Mouse (Mus musculus) liver, adult 2 months (tissue): Measurements from ENCODE around the gene Zranb1. TPM values are rescaled to one million over a fixed set of nuclear protein-coding genes. Genes with fewer than 3 reads are reported as not detected.
A peak's percentile ranks its signal among the peaks of the same experiment; 100 is the strongest.

Source experiments
- DNase-seq: peaks from one replicate; pipeline ENCODE4 v3.0.0-alpha.2; 2011; ENCODE audit warnings: low read depth, low spot score; ENCODE audit errors: extremely low read depth
- H3K27ac ChIP-seq: fragments of 200-500 bp; replicated peaks from 2 replicates; pipeline ENCODE4 v1.5.1; 2012; ENCODE audit warnings: low read depth, mild to moderate bottlenecking, control low read depth, inconsistent platforms, low read length; ENCODE audit not compliant: insufficient read depth
- H3K27me3 ChIP-seq: fragments of 200-500 bp; 2 replicates; pipeline ENCODE4 v1.6.1; 2012; ENCODE audit warnings: mild to moderate bottlenecking, moderate library complexity, low read length, inconsistent platforms; ENCODE audit not compliant: control insufficient read depth, insufficient read depth
- H3K36me3 ChIP-seq: fragments of 200-500 bp; 2 replicates; pipeline ENCODE4 v1.6.1; 2012; ENCODE audit warnings: low read length, inconsistent platforms; ENCODE audit not compliant: control insufficient read depth, insufficient read depth
- H3K4me1 ChIP-seq: fragments of 200-500 bp; 2 replicates; pipeline ENCODE4 v1.6.1; 2011; ENCODE audit warnings: low read length; ENCODE audit not compliant: control insufficient read depth, insufficient read depth
- H3K4me3 ChIP-seq: fragments of 200-500 bp; 2 replicates; pipeline ENCODE4 v1.5.1; 2011; ENCODE audit warnings: low read depth, mild to moderate bottlenecking, control low read depth, low read length, moderate library complexity; ENCODE audit not compliant: insufficient read depth
- H3K79me2 ChIP-seq: fragments of 200-500 bp; 2 replicates; pipeline ENCODE4 v1.6.1; 2012; ENCODE audit warnings: inconsistent platforms, mild to moderate bottlenecking, low read length, moderate library complexity; ENCODE audit not compliant: control insufficient read depth, insufficient read depth
- H3K9ac ChIP-seq: fragments of 200-500 bp; 2 replicates; pipeline ENCODE4 v1.6.1; 2012; ENCODE audit warnings: low read depth, mild to moderate bottlenecking, control low read depth, inconsistent platforms, low read length
- CTCF ChIP-seq: fragments of 200-500 bp; IDR thresholded peaks from 2 replicates; pipeline ENCODE4 v1.5.1; 2011; ENCODE audit warnings: low read depth, low read length, control low read depth
- POLR2A ChIP-seq: fragments of 200-500 bp; IDR thresholded peaks from 2 replicates; pipeline ENCODE4 v1.6.1; 2011; ENCODE audit warnings: low read length, control low read depth; ENCODE audit not compliant: insufficient read depth; ENCODE audit errors: extremely low read depth
- WGBS: fragments of 180-500 bp; shearing (Covaris S2); methylation state at CpG from one replicate; pipeline ENCODE4 v1.1.7; 2018; 5-methylcytosine and 5-hydroxymethylcytosine counted together
- polyA plus RNA-seq: library from polyadenylated mRNA; depleted of rRNA; stranded (reverse); fragments of >200 nt; gene quantifications from 2 replicates; pipeline ENCODE4 v1.2.3, GENCODE M21; 2012
- total RNA-seq: library from RNA; depleted of rRNA; stranded (reverse); fragments of >200 nt; gene quantifications from 2 replicates; pipeline ENCODE4 v1.2.3, GENCODE M21; 2014

Zranb1 gene
- total and polyA plus RNA-seq, 2 experiments = 9.8 to 41.1 TPM

GRCm38 (mm10) chr7:133007343-133007742 lies 76.4 kb downstream of the Zranb1 start:
- no peak overlapping the region for H3K27ac ChIP-seq
- no peak for DNase-seq
- H3K27me3 ChIP-seq = no peaks in the 10 kb centered on the region
- no peak overlapping the region for H3K4me3 ChIP-seq
- no peaks in the 10 kb centered on the region for H3K36me3 ChIP-seq
- WGBS = 73% methylated on average over 11 of the region's 11 CpGs
- H3K4me1 ChIP-seq = peaks cover 5% of the 10 kb centered on the region
- no peak overlapping the region for H3K9ac ChIP-seq
- TF ChIP-seq CTCF = no peak
- TF ChIP-seq POLR2A = no peak
- no peaks in the 10 kb centered on the region for H3K79me2 ChIP-seq

DNA sequence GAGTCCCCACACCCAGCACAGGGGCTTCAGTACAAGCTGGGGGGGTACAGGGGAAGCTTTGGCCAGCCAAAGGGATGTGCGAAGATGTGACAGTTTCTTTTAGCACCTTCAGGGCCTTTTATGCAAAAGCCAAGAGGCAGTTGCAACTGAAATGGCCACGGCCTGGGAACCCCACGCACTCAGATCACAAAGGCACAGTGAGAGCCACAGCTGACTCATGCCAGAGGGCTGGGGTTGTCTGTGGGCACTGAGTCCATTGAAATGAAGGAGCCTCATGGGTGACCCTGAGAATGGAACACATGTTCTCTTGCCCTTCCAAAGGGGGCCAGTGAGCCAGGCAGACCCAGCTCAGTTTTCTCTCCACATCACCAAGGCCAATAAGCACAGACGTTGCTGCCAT lies 77.7 kb downstream of the Zranb1 start:
- WGBS = 97% methylated on average over 4 of the region's 4 CpGs
- Histone ChIP-seq H3K27me3 (no peaks in the 10 kb centered on the region), H3K27ac (no peak overlapping the region), H3K36me3 (no peaks in the 10 kb centered on the region), H3K9ac (no peak overlapping the region), H3K79me2 (no peaks in the 10 kb centered on the region), H3K4me3 (no peak overlapping the region), H3K4me1 (peaks cover 9% of the 10 kb centered on the region)
- TF ChIP-seq POLR2A (no peak), CTCF (no peak)
- DNase-seq = no peak

- Histone ChIP-seq H3K27ac (no peak overlapping the region), H3K36me3 (no peaks in the 10 kb centered on the region), H3K4me3 (no peak overlapping the region), H3K79me2 (no peaks in the 10 kb centered on the region), H3K4me1 (peaks cover 9% of the 10 kb centered on the region), H3K9ac (no peak overlapping the region), H3K27me3 (no peaks in the 10 kb centered on the region)
- 89% methylated on average over 8 of the region's 8 CpGs for WGBS
- DNase-seq = no peak
- no peak for TF ChIP-seq POLR2A
- no peak for TF ChIP-seq CTCF
These were observed 78.7 kb downstream of the Zranb1 start for GRCm38 (mm10) chr7:133009676-133010075.

DNA sequence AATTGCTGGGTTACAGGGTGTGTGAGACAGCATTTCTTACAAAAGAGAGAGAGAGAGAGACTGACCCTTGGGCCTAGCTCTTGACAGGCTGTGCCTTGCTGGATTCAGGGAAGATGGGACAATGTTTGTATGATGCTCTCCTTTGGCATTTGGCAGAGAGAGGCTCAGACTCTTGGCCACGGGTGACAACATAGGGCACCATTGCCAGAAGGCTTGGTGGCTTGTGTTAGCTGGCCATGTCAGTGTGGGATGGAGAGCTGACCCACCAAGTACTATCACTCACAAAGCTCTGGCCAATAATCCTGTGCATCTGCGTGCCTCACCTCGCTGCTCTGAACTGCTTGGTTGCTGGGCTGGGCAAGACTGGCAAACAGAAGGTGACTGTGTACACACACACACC lies 79.5 kb downstream of the Zranb1 start:
- TF ChIP-seq POLR2A (no peak), CTCF (no peak)
- DNase-seq = no peak
- Histone ChIP-seq H3K4me1 (peaks cover 9% of the 10 kb centered on the region), H3K27me3 (no peaks in the 10 kb centered on the region), H3K4me3 (no peak overlapping the region), H3K36me3 (no peaks in the 10 kb centered on the region), H3K79me2 (no peaks in the 10 kb centered on the region), H3K9ac (no peak overlapping the region), H3K27ac (no peak overlapping the region)
- 52% methylated on average over 3 of the region's 3 CpGs for WGBS

DNA sequence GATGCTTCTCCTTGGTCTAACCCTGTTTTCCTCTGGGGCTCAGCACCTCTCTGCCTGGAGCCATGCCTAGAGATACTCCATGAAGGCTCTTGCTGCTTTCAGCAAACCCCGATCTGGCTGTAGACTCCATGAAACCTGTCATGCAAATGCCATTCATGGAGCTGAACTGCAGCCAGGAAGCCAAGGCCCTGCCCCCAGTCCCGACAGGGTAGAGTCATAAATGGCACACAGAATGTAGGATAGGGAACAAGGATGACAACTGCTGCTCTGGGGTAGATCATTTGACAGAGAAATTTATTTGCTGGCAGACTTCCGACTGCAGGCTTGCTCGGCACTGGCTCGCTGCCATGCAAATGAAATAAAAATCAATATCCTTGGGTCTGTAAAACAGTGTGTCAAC lies 80.2 kb downstream of the Zranb1 start:
- TF ChIP-seq POLR2A (no peak), CTCF (no peak)
- Histone ChIP-seq H3K27me3 (no peaks in the 10 kb centered on the region), H3K4me1 (peaks cover 9% of the 10 kb centered on the region), H3K27ac (no peak overlapping the region), H3K4me3 (no peak overlapping the region), H3K36me3 (no peaks in the 10 kb centered on the region), H3K9ac (no peak overlapping the region), H3K79me2 (no peaks in the 10 kb centered on the region)
- 13% methylated on average over 5 of the region's 5 CpGs for WGBS
- DNase-seq = peak; percentile 49

DNA sequence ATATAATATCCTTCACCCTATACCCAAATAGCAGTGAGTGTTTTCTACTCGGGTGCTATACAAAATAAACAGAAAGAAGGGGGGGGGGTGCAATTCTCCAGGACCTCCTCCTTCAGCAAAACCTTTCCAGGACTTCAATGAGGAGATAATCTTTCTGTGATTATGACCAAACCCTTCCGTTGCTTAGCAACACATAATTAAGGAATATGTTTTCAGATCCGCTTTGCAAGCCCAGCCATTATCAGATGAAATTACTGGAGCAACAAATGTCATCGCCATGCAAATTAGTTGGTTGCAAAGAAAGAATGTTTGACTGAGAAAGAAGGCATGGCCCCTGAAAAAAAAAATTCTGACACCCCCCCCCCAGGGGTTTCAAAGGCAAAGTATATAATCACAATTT lies 80.7 kb downstream of the Zranb1 start:
- peaks cover 9% of the 10 kb centered on the region for H3K4me1 ChIP-seq
- H3K79me2 ChIP-seq = no peaks in the 10 kb centered on the region
- H3K4me3 ChIP-seq = no peak overlapping the region
- H3K27ac ChIP-seq = no peak overlapping the region
- no peak for DNase-seq
- H3K36me3 ChIP-seq = no peaks in the 10 kb centered on the region
- 31% methylated on average over 4 of the region's 4 CpGs for WGBS
- TF ChIP-seq CTCF = no peak
- TF ChIP-seq POLR2A = no peak
- H3K27me3 ChIP-seq = no peaks in the 10 kb centered on the region
- H3K9ac ChIP-seq = no peak overlapping the region
